Comparison of ENCODE assay signal across 32 mouse cellular contexts in the genomic region with DNA sequence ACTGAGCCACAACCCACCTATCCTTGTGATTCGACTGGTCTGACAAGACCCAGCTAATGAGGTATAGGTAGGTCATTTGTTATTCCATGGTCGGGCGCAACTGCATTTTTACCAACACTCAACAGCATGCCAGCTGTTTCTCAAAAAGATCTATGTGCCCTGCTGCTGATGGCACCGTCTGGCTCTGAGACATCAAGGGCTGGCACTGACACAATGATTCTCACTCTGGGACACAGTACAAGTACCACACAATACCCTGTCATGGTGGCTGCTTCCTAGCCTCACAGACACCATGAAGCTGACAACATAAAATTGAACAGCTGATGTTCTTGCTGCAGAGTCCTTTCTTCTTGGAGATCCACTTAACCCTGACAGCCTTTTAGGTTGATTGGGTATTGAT. TPM values are rescaled to one million over a fixed set of nuclear protein-coding genes. Genes with fewer than 3 reads are reported as not detected.
DNase-seq lines count a peak whose midpoint lies in the region; ATAC-seq and TF ChIP-seq lines count a peak whose summit lies in the region.
"Had no signal": no experiment of that assay in that cellular context is flagged by ENCODE, and none has a peak within 500 bp of the region (broad histone marks: within the 10 kb centered on the region; RNA-seq: fewer than 3 reads in every experiment).

No protein-coding gene starts in this region.

- no peak for DNase-seq in frontal cortex, postnatal 36 days (ENCODE audit: low spot score in 2 of 2)
- no peak for DNase-seq in layer of hippocampus, adult 2 months (ENCODE audit: low spot score in 2 of 2)
- no peak for DNase-seq in layer of hippocampus, adult 9-10 months (ENCODE audit: low spot score)
- peak; percentile 85 for DNase-seq in brain, adult 2 months (ENCODE audit: low read depth, low spot score)
- no peak for DNase-seq in gastrocnemius, postnatal 36 days
- DNase-seq: adrenal gland, postnatal 14 days; B cell, adult 2 months; cerebellum, adult 18-20 months; cerebellum, adult 9-11 months; cerebellum, postnatal 25 days; embryo, embryonic 11 days; gastrocnemius, adult 2 months; gastrocnemius, postnatal 14 days; heart, adult 2 months; heart, postnatal 14 days had no signal

- ATAC-seq in frontal cortex, adult (ENCODE audit: low TSS enrichment) = 0 out of 2 replicates have a peak, but pooled peaks have one; percentile 38
- ATAC-seq: forebrain, embryonic 15.5 days; intestine, postnatal 0 days; Patski had no signal

- peak overlapping the region; percentile 44; the same call in 1 of the 2 replicates for H3K27ac ChIP-seq in layer of hippocampus, adult 2 months
- H3K27ac ChIP-seq: embryonic facial prominence, embryonic 10.5 days; embryonic facial prominence, embryonic 13.5 days; forebrain, embryonic 12.5 days; forebrain, embryonic 15.5 days; gastrocnemius, adult 2 months; heart, adult 2 months; heart, embryonic 10.5 days; heart, embryonic 13.5 days; hindbrain, embryonic 12.5 days; hindbrain, embryonic 15.5 days had no signal

- no peak overlapping the region for H3K4me3 ChIP-seq in layer of hippocampus, adult 2 months
- H3K4me3 ChIP-seq: embryonic facial prominence, embryonic 10.5 days; embryonic facial prominence, embryonic 13.5 days; erythroblast, embryonic 14.5 days; forebrain, embryonic 12.5 days; forebrain, embryonic 15.5 days; gastrocnemius, adult 2 months; heart, adult 2 months; heart, embryonic 10.5 days; heart, embryonic 13.5 days; hindbrain, embryonic 12.5 days; hindbrain, embryonic 15.5 days had no signal

- intact Hi-C loops in gastrocnemius, postnatal 36 days (cut with DNase I) = no loop called here

- no peak for TF ChIP-seq CTCF in layer of hippocampus, adult 2 months (conservative IDR thresholded peaks at IDR 0.05)

RNA-seq across cellular contexts. Expression of a gene that starts 10.9 kb away (rescaled TPM):
- 100 to 1,000 TPM; 312 to 318 TPM for total RNA-seq in layer of hippocampus, adult 2 months (2021)
- 10 to 100 TPM; 54.1 to 59.5 TPM for total RNA-seq in gastrocnemius, postnatal 36 days (2021)
- total RNA-seq: common myeloid progenitor, adult 5-6 weeks; hematopoietic stem cell, adult 5-6 weeks had no signal

RNA-seq across cellular contexts. Expression of a gene that starts 34.2 kb away (rescaled TPM):
- not detected for total RNA-seq in layer of hippocampus, adult 2 months (2021)
- not detected for total RNA-seq in gastrocnemius, postnatal 36 days (2021)
- total RNA-seq: adrenal gland, adult 18-20 months; adrenal gland, postnatal 14 days; adrenal gland, postnatal 4 days; CH12.LX; common myeloid progenitor, adult 5-6 weeks; gastrocnemius, adult 2 months; gastrocnemius, postnatal 14 days; heart, adult 2 months; heart, postnatal 14 days; hematopoietic stem cell, adult 5-6 weeks had no signal

Comparison
In these comparisons a context has a peak if more than half of its experiments do, and no peak if none do; other contexts are left out.
1. RNA of a gene that starts 10.9 kb away (total RNA-seq): 312 to 318 TPM in layer of hippocampus, adult 2 months; 54.1 to 59.5 TPM in gastrocnemius, postnatal 36 days; every median in the first group is over 4 times any median in the second.